Mouse (Mus musculus) heart, embryonic 14.5 days (tissue): ENCODE results near the gene 4930402H24Rik. TPM values are rescaled to one million over a fixed set of nuclear protein-coding genes. Genes with fewer than 3 reads are reported as not detected.

Source experiments
- ATAC-seq: fragments of 200-750 bp; cut with Nextera tagmentation; 2 replicates; pipeline ENCODE4 v1.8.0; 2017; ENCODE audit warnings: low read depth, moderate TSS enrichment; ENCODE audit not compliant: insufficient number of reproducible peaks, insufficient read depth, low FRiP score
- H3K27ac ChIP-seq, 2 experiments: fragments of 200-500 bp in 1 of 2; fragments of 300-500 bp in 1 of 2; sonication (generic) in 1 of 2; replicated peaks in 1 of 2; 2 replicates each; pipeline ENCODE4 v1.5.1; 2012 to 2014; ENCODE audit warnings: low read depth in 2 of 2, low read length in 2 of 2, control low read depth in 1 of 2, mild to moderate bottlenecking in 1 of 2, mixed read lengths in 1 of 2; ENCODE audit not compliant: control insufficient read depth in 1 of 2, insufficient read depth in 1 of 2
- H3K27me3 ChIP-seq: fragments of 300-500 bp; sonication (generic); 2 replicates; pipeline ENCODE4 v1.6.1; 2014; ENCODE audit warnings: mild to moderate bottlenecking, low read length, control low read depth; ENCODE audit not compliant: control insufficient read depth, insufficient read depth
- H3K36me3 ChIP-seq: fragments of 300-500 bp; sonication (generic); 2 replicates; pipeline ENCODE4 v1.6.1; 2014; ENCODE audit warnings: mild to moderate bottlenecking, control low read depth, low read length, mixed read lengths; ENCODE audit not compliant: control insufficient read depth, insufficient read depth
- H3K4me1 ChIP-seq, 2 experiments: fragments of 200-500 bp in 1 of 2; fragments of 300-500 bp in 1 of 2; sonication (generic) in 1 of 2; 2 replicates each; pipeline ENCODE4 v1.6.1; 2012 to 2014; ENCODE audit warnings: low read length in 2 of 2, control low read depth in 1 of 2, mixed read lengths in 1 of 2; ENCODE audit not compliant: control insufficient read depth in 2 of 2, insufficient read depth in 2 of 2
- H3K4me2 ChIP-seq: fragments of 300-500 bp; sonication (generic); 2 replicates; pipeline ENCODE4 v1.6.1; 2014; ENCODE audit warnings: mild to moderate bottlenecking, low read length
- H3K4me3 ChIP-seq, 2 experiments: fragments of 200-500 bp in 1 of 2; fragments of 300-500 bp in 1 of 2; sonication (generic) in 1 of 2; 2 replicates each; pipeline ENCODE4 v1.5.1; 2012 to 2014; ENCODE audit warnings: low read length in 2 of 2, mild to moderate bottlenecking in 2 of 2, control low read depth in 1 of 2, low read depth in 1 of 2, moderate library complexity in 1 of 2; ENCODE audit not compliant: control insufficient read depth in 1 of 2, insufficient read depth in 1 of 2
- H3K9ac ChIP-seq: fragments of 300-500 bp; sonication (generic); 2 replicates; pipeline ENCODE4 v1.6.1; 2014; ENCODE audit warnings: mild to moderate bottlenecking, low read length
- H3K9me3 ChIP-seq: fragments of 300-500 bp; sonication (generic); 2 replicates; pipeline ENCODE4 v1.6.1; 2016; ENCODE audit warnings: low read length, control low read depth; ENCODE audit not compliant: control insufficient read depth
- WGBS: fragments of 180-500 bp; shearing (Covaris S2); extraction: QIAGEN DNeasy Blood & Tissue Kit; methylation state at CpG from one replicate; pipeline ENCODE4 v1.1.7; 2014; 5-methylcytosine and 5-hydroxymethylcytosine counted together
- polyA plus RNA-seq: library from polyadenylated mRNA; unstranded; fragments of >200 nt; fragmentation: Nextera tagmentation; extraction: Ambion mirVana; gene quantifications from 2 replicates; pipeline ENCODE4 v1.2.1, GENCODE M21; 2014

The 4930402H24Rik gene
- polyA plus RNA-seq, 1 experiment from 2014 or later = 56.3 TPM

GRCm38 (mm10) chr2:130733444-130733843 lies 172.8 kb downstream of the 4930402H24Rik start:
- Histone ChIP-seq H3K36me3 (peaks cover 93% of the 10 kb centered on the region), H3K27ac (no peak overlapping the region), H3K4me3 (no peak overlapping the region), H3K4me2 (no peak overlapping the region), H3K9me3 (no peaks in the 10 kb centered on the region; the same call in 1 of the 2 replicates), H3K9ac (no peak overlapping the region), H3K27me3 (no peaks in the 10 kb centered on the region), H3K4me1 (no peaks in the 10 kb centered on the region)
- ATAC-seq = no peak
- WGBS = 69% methylated on average over 3 of the region's 3 CpGs

- no peak overlapping the region for H3K4me2 ChIP-seq
- no peak for ATAC-seq
- no peaks in the 10 kb centered on the region for H3K27me3 ChIP-seq
- H3K27ac ChIP-seq = no peak overlapping the region
- no peak overlapping the region for H3K9ac ChIP-seq
- H3K4me1 ChIP-seq = no peaks in the 10 kb centered on the region
- H3K9me3 ChIP-seq = no peaks in the 10 kb centered on the region; the same call in 1 of the 2 replicates
- peaks cover 93% of the 10 kb centered on the region for H3K36me3 ChIP-seq
- WGBS = 69% methylated on average over 5 of the region's 5 CpGs
- no peak overlapping the region for H3K4me3 ChIP-seq
These were observed 174.4 kb downstream of the 4930402H24Rik start for GRCm38 (mm10) chr2:130731855-130732254.

- WGBS = 90% methylated on average over 9 of the region's 9 CpGs
- H3K36me3 ChIP-seq = peaks cover 93% of the 10 kb centered on the region
These were observed 175.5 kb downstream of the 4930402H24Rik start for GRCm38 (mm10) chr2:130730746-130731145.

GRCm38 (mm10) chr2:130728906-130729585 lies 177.2 kb downstream of the 4930402H24Rik start:
- no peak for ATAC-seq
- WGBS = 86% methylated on average over 2 of the region's 2 CpGs

More at GRCm38 (mm10) chr2:130730746-130731145, 175.5 kb downstream of the 4930402H24Rik start:
- H3K9me3 ChIP-seq = no peaks in the 10 kb centered on the region; the same call in 1 of the 2 replicates
- H3K27me3 ChIP-seq = no peaks in the 10 kb centered on the region
- no peak overlapping the region for H3K27ac ChIP-seq
- no peak overlapping the region for H3K4me3 ChIP-seq
- ATAC-seq = no peak
- no peak overlapping the region for H3K4me2 ChIP-seq
- H3K4me1 ChIP-seq = no peaks in the 10 kb centered on the region
- no peak overlapping the region for H3K9ac ChIP-seq

GRCm38 (mm10) chr2:130727752-130728151 lies 178.5 kb downstream of the 4930402H24Rik start:
- H3K27ac ChIP-seq = no peak overlapping the region
- WGBS = 86% methylated on average over 1 of the region's 1 CpGs

More at GRCm38 (mm10) chr2:130728906-130729585, 177.2 kb downstream of the 4930402H24Rik start:
- no peak overlapping the region for H3K4me2 ChIP-seq
- H3K36me3 ChIP-seq = peaks cover 94% of the 10 kb centered on the region
- H3K27me3 ChIP-seq = no peaks in the 10 kb centered on the region
- no peak overlapping the region for H3K4me3 ChIP-seq
- no peak overlapping the region for H3K9ac ChIP-seq
- no peaks in the 10 kb centered on the region; the same call in 1 of the 2 replicates for H3K9me3 ChIP-seq
- H3K4me1 ChIP-seq = no peaks in the 10 kb centered on the region
- no peak overlapping the region for H3K27ac ChIP-seq

GRCm38 (mm10) chr2:130724369-130724768 lies 181.8 kb downstream of the 4930402H24Rik start:
- H3K27me3 ChIP-seq = no peaks in the 10 kb centered on the region
- H3K27ac ChIP-seq = no peak overlapping the region
- no peak overlapping the region for H3K9ac ChIP-seq
- no peaks in the 10 kb centered on the region for H3K9me3 ChIP-seq
- H3K4me1 ChIP-seq = no peaks in the 10 kb centered on the region
- H3K4me2 ChIP-seq = no peak overlapping the region
- no peak for ATAC-seq
- H3K36me3 ChIP-seq = peaks cover 98% of the 10 kb centered on the region
- no peak overlapping the region for H3K4me3 ChIP-seq
- WGBS = 89% methylated on average over 4 of the region's 4 CpGs

More at GRCm38 (mm10) chr2:130727752-130728151, 178.5 kb downstream of the 4930402H24Rik start:
- no peak overlapping the region for H3K4me3 ChIP-seq
- no peak for ATAC-seq
- H3K4me1 ChIP-seq = no peaks in the 10 kb centered on the region
- no peak overlapping the region for H3K9ac ChIP-seq
- H3K36me3 ChIP-seq = peaks cover 96% of the 10 kb centered on the region
- H3K27me3 ChIP-seq = no peaks in the 10 kb centered on the region
- no peaks in the 10 kb centered on the region; the same call in 1 of the 2 replicates for H3K9me3 ChIP-seq
- H3K4me2 ChIP-seq = no peak overlapping the region

GRCm38 (mm10) chr2:130717951-130718350 lies 188.3 kb downstream of the 4930402H24Rik start:
- ATAC-seq = no peak
- no peaks in the 10 kb centered on the region for H3K4me1 ChIP-seq
- no peak overlapping the region for H3K4me2 ChIP-seq
- no peak overlapping the region for H3K9ac ChIP-seq
- H3K9me3 ChIP-seq = no peaks in the 10 kb centered on the region
- peaks cover 95% of the 10 kb centered on the region for H3K36me3 ChIP-seq
- H3K27me3 ChIP-seq = no peaks in the 10 kb centered on the region
- no peak overlapping the region for H3K27ac ChIP-seq
- H3K4me3 ChIP-seq = no peak overlapping the region
- 66% methylated on average over 6 of the region's 6 CpGs for WGBS
